Mouse (Mus musculus): Measurements from ENCODE around the gene Tbc1d1. TPM values are rescaled to one million over a fixed set of nuclear protein-coding genes. Genes with fewer than 3 reads are reported as not detected.

Tbc1d1 gene
- polyA plus RNA-seq, 1 experiment: 17.0 TPM

GRCm38 (mm10) chr5:64386996-64387395 is 230.9 kb downstream of the Tbc1d1 start:
- H3K4me1 ChIP-seq (replicated peaks; ENCODE audit: control insufficient read depth, insufficient read depth, low read length): peaks cover 3% of the 10 kb centered on the region; the same call in 1 of the 2 replicates
- H3K36me3 ChIP-seq (ENCODE audit: control insufficient read depth, insufficient read depth, low read length): no peaks in the 10 kb centered on the region
- no peak overlapping the region for H3K4me3 ChIP-seq (ENCODE audit: control insufficient read depth, insufficient read depth, low read length)
- no peak overlapping the region for H3K27ac ChIP-seq (ENCODE audit: control insufficient read depth, insufficient read depth, low read length)
- WGBS: 81% methylated on average over 3 of the region's 3 CpGs
- TF ChIP-seq CTCF (IDR thresholded peaks at IDR 0.05; ENCODE audit: borderline replicate concordance, control insufficient read depth, extremely low read depth, insufficient read depth, low read length, poor library complexity): no peak
- no peak for TF ChIP-seq POLR2A (IDR thresholded peaks at IDR 0.05; ENCODE audit: control insufficient read depth, extremely low read depth, insufficient read depth, low read length, poor library complexity)
- no peaks in the 10 kb centered on the region for H3K27me3 ChIP-seq (ENCODE audit: control insufficient read depth, insufficient read depth, low read length)
- no peak for DNase-seq

GRCm38 (mm10) chr5:64389202-64389929 is 233.3 kb downstream of the Tbc1d1 start:
- no peak for DNase-seq
- no peak overlapping the region for H3K4me3 ChIP-seq (ENCODE audit: control insufficient read depth, insufficient read depth, low read length)

GRCm38 (mm10) chr5:64391346-64391745 is 235.2 kb downstream of the Tbc1d1 start:
- Histone ChIP-seq H3K27ac (ENCODE audit: control insufficient read depth, insufficient read depth, low read length) (no peak overlapping the region), H3K36me3 (ENCODE audit: control insufficient read depth, insufficient read depth, low read length) (no peaks in the 10 kb centered on the region), H3K4me3 (ENCODE audit: control insufficient read depth, insufficient read depth, low read length) (no peak overlapping the region), H3K27me3 (ENCODE audit: control insufficient read depth, insufficient read depth, low read length) (no peaks in the 10 kb centered on the region), H3K4me1 (replicated peaks; ENCODE audit: control insufficient read depth, insufficient read depth, low read length) (peaks cover 3% of the 10 kb centered on the region; the same call in 1 of the 2 replicates)
- TF ChIP-seq CTCF (IDR thresholded peaks at IDR 0.05; ENCODE audit: borderline replicate concordance, control insufficient read depth, extremely low read depth, insufficient read depth, low read length, poor library complexity) (no peak), POLR2A (IDR thresholded peaks at IDR 0.05; ENCODE audit: control insufficient read depth, extremely low read depth, insufficient read depth, low read length, poor library complexity) (no peak)
- no peak for DNase-seq
- WGBS: 49% methylated on average over 4 of the region's 4 CpGs

More at GRCm38 (mm10) chr5:64389202-64389929, 233.3 kb downstream of the Tbc1d1 start:
- TF ChIP-seq POLR2A (IDR thresholded peaks at IDR 0.05; ENCODE audit: control insufficient read depth, extremely low read depth, insufficient read depth, low read length, poor library complexity): no peak
- Histone ChIP-seq H3K27ac (ENCODE audit: control insufficient read depth, insufficient read depth, low read length) (no peak overlapping the region), H3K4me1 (replicated peaks; ENCODE audit: control insufficient read depth, insufficient read depth, low read length) (peaks cover 3% of the 10 kb centered on the region; the same call in 1 of the 2 replicates), H3K36me3 (ENCODE audit: control insufficient read depth, insufficient read depth, low read length) (no peaks in the 10 kb centered on the region), H3K27me3 (ENCODE audit: control insufficient read depth, insufficient read depth, low read length) (no peaks in the 10 kb centered on the region)
- WGBS: 82% methylated on average over 6 of the region's 6 CpGs

GRCm38 (mm10) chr5:64392426-64393020 is 236.4 kb downstream of the Tbc1d1 start:
- DNase-seq: no peak
- no peaks in the 10 kb centered on the region for H3K27me3 ChIP-seq (ENCODE audit: control insufficient read depth, insufficient read depth, low read length)
- 72% methylated on average over 8 of the region's 8 CpGs for whole genome bisulfite sequencing
- TF ChIP-seq CTCF (IDR thresholded peaks at IDR 0.05; ENCODE audit: borderline replicate concordance, control insufficient read depth, extremely low read depth, insufficient read depth, low read length, poor library complexity) (no peak), POLR2A (IDR thresholded peaks at IDR 0.05; ENCODE audit: control insufficient read depth, extremely low read depth, insufficient read depth, low read length, poor library complexity) (no peak)
- no peak overlapping the region for H3K4me3 ChIP-seq (ENCODE audit: control insufficient read depth, insufficient read depth, low read length)
- H3K36me3 ChIP-seq (ENCODE audit: control insufficient read depth, insufficient read depth, low read length): no peaks in the 10 kb centered on the region
- peaks cover 3% of the 10 kb centered on the region; the same call in 1 of the 2 replicates for H3K4me1 ChIP-seq (replicated peaks; ENCODE audit: control insufficient read depth, insufficient read depth, low read length)
- no peak overlapping the region for H3K27ac ChIP-seq (ENCODE audit: control insufficient read depth, insufficient read depth, low read length)

- Histone ChIP-seq H3K4me1 (replicated peaks; ENCODE audit: control insufficient read depth, insufficient read depth, low read length) (peaks cover 3% of the 10 kb centered on the region; the same call in 1 of the 2 replicates), H3K27ac (ENCODE audit: control insufficient read depth, insufficient read depth, low read length) (no peak overlapping the region), H3K36me3 (ENCODE audit: control insufficient read depth, insufficient read depth, low read length) (no peaks in the 10 kb centered on the region), H3K4me3 (ENCODE audit: control insufficient read depth, insufficient read depth, low read length) (no peak overlapping the region), H3K27me3 (ENCODE audit: control insufficient read depth, insufficient read depth, low read length) (no peaks in the 10 kb centered on the region)
- WGBS: 86% methylated on average over 4 of the region's 4 CpGs
- no peak for TF ChIP-seq POLR2A (IDR thresholded peaks at IDR 0.05; ENCODE audit: control insufficient read depth, extremely low read depth, insufficient read depth, low read length, poor library complexity)
- no peak for TF ChIP-seq CTCF (IDR thresholded peaks at IDR 0.05; ENCODE audit: borderline replicate concordance, control insufficient read depth, extremely low read depth, insufficient read depth, low read length, poor library complexity)
- no peak for DNase-seq
Measured at GRCm38 (mm10) chr5:64393530-64393929, 237.4 kb downstream of the Tbc1d1 start.

- Histone ChIP-seq H3K4me3 (ENCODE audit: control insufficient read depth, insufficient read depth, low read length) (no peak overlapping the region), H3K4me1 (replicated peaks; ENCODE audit: control insufficient read depth, insufficient read depth, low read length) (no peaks in the 10 kb centered on the region), H3K27me3 (ENCODE audit: control insufficient read depth, insufficient read depth, low read length) (no peaks in the 10 kb centered on the region), H3K36me3 (ENCODE audit: control insufficient read depth, insufficient read depth, low read length) (no peaks in the 10 kb centered on the region), H3K27ac (ENCODE audit: control insufficient read depth, insufficient read depth, low read length) (no peak overlapping the region)
- 95% methylated on average over 13 of the region's 13 CpGs for WGBS
- DNase-seq: no peak
- TF ChIP-seq CTCF (IDR thresholded peaks at IDR 0.05; ENCODE audit: borderline replicate concordance, control insufficient read depth, extremely low read depth, insufficient read depth, low read length, poor library complexity): no peak
- no peak for TF ChIP-seq POLR2A (IDR thresholded peaks at IDR 0.05; ENCODE audit: control insufficient read depth, extremely low read depth, insufficient read depth, low read length, poor library complexity)
Measured at GRCm38 (mm10) chr5:64398155-64398554, 242.1 kb downstream of the Tbc1d1 start.
